Comparison of ENCODE assay signal across 11 mouse cellular contexts in genomic region chr19:55143391-55144300, GRCm38 (mm10). TPM values are rescaled to one million over a fixed set of nuclear protein-coding genes. Genes with fewer than 3 reads are reported as not detected.
DNase-seq lines count a peak whose midpoint lies in the region; ATAC-seq lines count a peak whose summit lies in the region.
"Had no signal": no experiment of that assay in that cellular context is flagged by ENCODE, and none has a peak within 500 bp of the region (broad histone marks: within the 10 kb centered on the region; RNA-seq: fewer than 3 reads in every experiment).

No protein-coding gene starts in this region.

- DNase-seq in heart, postnatal 36 days = no peak
- DNase-seq in ZHBTc4 (ENCODE audit: low read depth, low spot score) = peak; percentile 77
- peak; percentile 46 for DNase-seq in midbrain, embryonic 14.5 days
- no peak for DNase-seq in thymus, postnatal 25 days
- DNase-seq in adrenal gland, postnatal 10 days = no peak
- DNase-seq: left cerebral cortex, postnatal 4 days had no signal

- 49% methylated on average over 11 of the region's 11 CpGs for WGBS in heart, embryonic 12.5 days
- WGBS in forebrain, embryonic 12.5 days = 8% methylated on average over 11 of the region's 11 CpGs
- 3% methylated on average over 11 of the region's 11 CpGs for WGBS in midbrain, embryonic 14.5 days

- H3K4me1 ChIP-seq in heart, embryonic 12.5 days (replicated peaks) = no peaks in the 10 kb centered on the region; the same call in 1 of the 2 replicates
- H3K4me1 ChIP-seq in forebrain, embryonic 12.5 days = peaks cover 37% of the 10 kb centered on the region
- peaks cover 11% of the 10 kb centered on the region; the same call in 1 of the 2 replicates for H3K4me1 ChIP-seq in midbrain, embryonic 14.5 days (ENCODE audit: control insufficient read depth, insufficient read depth, low read length)

- intact Hi-C loops in heart, postnatal 36 days (cut with DNase I) = no loop called here

- no peaks in the 10 kb centered on the region for H3K27me3 ChIP-seq in heart, embryonic 12.5 days (replicated peaks)
- no peaks in the 10 kb centered on the region for H3K27me3 ChIP-seq in forebrain, embryonic 12.5 days
- H3K27me3 ChIP-seq in midbrain, embryonic 14.5 days (ENCODE audit: control insufficient read depth, insufficient read depth, low read length) = no peaks in the 10 kb centered on the region
- H3K27me3 ChIP-seq: heart, embryonic 13.5 days had no signal

- 0 out of 2 replicates have a peak, but pooled peaks have one; percentile 11 for ATAC-seq in heart, embryonic 12.5 days (ENCODE audit: insufficient number of reproducible peaks, low FRiP score)
- peak; percentile 85 for ATAC-seq in forebrain, embryonic 12.5 days (ENCODE audit: low FRiP score)
- peak; percentile 48 for ATAC-seq in midbrain, embryonic 14.5 days (ENCODE audit: low FRiP score, low TSS enrichment)
- ATAC-seq in erythroblast, adult 5-6 weeks (replicated peaks; ENCODE audit: low FRiP score, poor library complexity, severe bottlenecking) = no peak

- H3K36me3 ChIP-seq in heart, embryonic 12.5 days = no peaks in the 10 kb centered on the region
- H3K36me3 ChIP-seq in forebrain, embryonic 12.5 days (replicated peaks) = no peaks in the 10 kb centered on the region
- no peaks in the 10 kb centered on the region for H3K36me3 ChIP-seq in midbrain, embryonic 14.5 days (ENCODE audit: control insufficient read depth, insufficient read depth, low read length)
- H3K36me3 ChIP-seq: heart, embryonic 13.5 days had no signal

- H3K9me3 ChIP-seq in heart, embryonic 12.5 days (replicated peaks) = no peaks in the 10 kb centered on the region
- no peaks in the 10 kb centered on the region for H3K9me3 ChIP-seq in forebrain, embryonic 12.5 days
- H3K9me3 ChIP-seq in midbrain, embryonic 14.5 days (ENCODE audit: control insufficient read depth, low read length) = no peaks in the 10 kb centered on the region
- H3K9me3 ChIP-seq: heart, embryonic 13.5 days had no signal

- no peak overlapping the region for H3K27ac ChIP-seq in heart, embryonic 12.5 days (ENCODE audit: poor library complexity, severe bottlenecking)
- peak overlapping the region; percentile 90 for H3K27ac ChIP-seq in forebrain, embryonic 12.5 days
- H3K27ac ChIP-seq in midbrain, embryonic 14.5 days (replicated peaks; ENCODE audit: low read depth, low read length) = peak overlapping the region; percentile 56
- H3K27ac ChIP-seq: heart, embryonic 13.5 days had no signal

- no peak overlapping the region for H3K9ac ChIP-seq in heart, embryonic 12.5 days
- H3K9ac ChIP-seq in forebrain, embryonic 12.5 days = no peak overlapping the region
- no peak overlapping the region for H3K9ac ChIP-seq in midbrain, embryonic 14.5 days (replicated peaks; ENCODE audit: low read length)
- H3K9ac ChIP-seq: heart, embryonic 13.5 days had no signal

- no peak overlapping the region for H3K4me3 ChIP-seq in heart, embryonic 12.5 days
- H3K4me3 ChIP-seq in forebrain, embryonic 12.5 days (replicated peaks) = no peak overlapping the region
- H3K4me3 ChIP-seq in midbrain, embryonic 14.5 days (replicated peaks; ENCODE audit: low read depth, low read length) = no peak overlapping the region
- H3K4me3 ChIP-seq: heart, embryonic 13.5 days had no signal

- no peak overlapping the region for H3K4me2 ChIP-seq in heart, embryonic 12.5 days
- H3K4me2 ChIP-seq in forebrain, embryonic 12.5 days = no peak overlapping the region
- no peak overlapping the region for H3K4me2 ChIP-seq in midbrain, embryonic 14.5 days (ENCODE audit: low read length)
- H3K4me2 ChIP-seq: heart, embryonic 13.5 days had no signal

RNA-seq across cellular contexts. Expression of gene Gpam, which starts 16.6 kb away (rescaled TPM):
- polyA plus RNA-seq in heart, embryonic 12.5 days (2016; fragmentation: Nextera tagmentation; extraction: Ambion mirVana) = 11.9 and 12.8 TPM in 2 replicates
- 100 to 1,000 TPM; 210 to 250 TPM for total RNA-seq in heart, postnatal 36 days (2021)
- 21.5 and 24.4 TPM in 2 replicates for polyA plus RNA-seq in forebrain, embryonic 12.5 days (2016; fragmentation: Nextera tagmentation; extraction: Ambion mirVana)
- 19.3 and 28.7 TPM in 2 replicates for polyA plus RNA-seq in midbrain, embryonic 14.5 days (2014; fragmentation: Nextera tagmentation; extraction: Ambion mirVana)
- 0.38 and 1.0 TPM in 2 replicates for total RNA-seq in erythroblast, adult 5-6 weeks (2015; ENCODE audit: low replicate concordance)
- total RNA-seq in erythroblast, adult 5-6 weeks (2017; ENCODE audit: low replicate concordance) = 1.7 and 1.9 TPM in 2 replicates
- 100 to 1,000 TPM; 174 to 215 TPM for total RNA-seq in adrenal gland, postnatal 10 days (2021)

RNA-seq across cellular contexts. Expression of gene Tectb, which starts 36.9 kb away (rescaled TPM):
- polyA plus RNA-seq in heart, embryonic 12.5 days (2016; fragmentation: Nextera tagmentation; extraction: Ambion mirVana) = not detected in 2 replicates
- total RNA-seq in heart, postnatal 36 days (2021) = under 1 TPM; 0.19 to 0.33 TPM
- polyA plus RNA-seq in forebrain, embryonic 12.5 days (2016; fragmentation: Nextera tagmentation; extraction: Ambion mirVana) = 0.13 and 0.36 TPM in 2 replicates
- 0.65 and 0.68 TPM in 2 replicates for polyA plus RNA-seq in midbrain, embryonic 14.5 days (2014; fragmentation: Nextera tagmentation; extraction: Ambion mirVana)
- total RNA-seq in erythroblast, adult 5-6 weeks (2015; ENCODE audit: low replicate concordance) = not detected in 2 replicates
- total RNA-seq in erythroblast, adult 5-6 weeks (2017; ENCODE audit: low replicate concordance) = not detected in 2 replicates
- under 1 TPM; 0.45 to 0.55 TPM for total RNA-seq in adrenal gland, postnatal 10 days (2021)
- total RNA-seq: left cerebral cortex, postnatal 4 days had no signal
- polyA plus RNA-seq: heart, embryonic 13.5 days; kidney, embryonic 16.5 days had no signal

Comparison
In these comparisons a context has a peak if more than half of its experiments do, and no peak if none do; other contexts are left out.
1. DNase-seq: peak in ZHBTc4 (single experiment) and midbrain, embryonic 14.5 days (single experiment); none in heart, postnatal 36 days (0 of 2), thymus, postnatal 25 days (single experiment) and adrenal gland, postnatal 10 days (single experiment).
2. RNA of gene Gpam, which starts 16.6 kb away (total RNA-seq): 210 to 250 TPM in heart, postnatal 36 days and 174 to 215 TPM in adrenal gland, postnatal 10 days; 0.38 to 1.9 TPM in erythroblast, adult 5-6 weeks; every median in the first group is over 10 times any median in the second.